Mouse (Mus musculus) spleen, adult 2 months (tissue): ENCODE measurements at regions not wholly inside any gene's neighbourhood (a gene's known extent, or its start where the extent isn't known, plus 50 kb on each side); places are given as distances from the start of the nearest gene placed in this dataset.

ENCODE experiments used
- CTCF ChIP-seq: fragments of 200-500 bp; IDR thresholded peaks from 2 replicates; pipeline ENCODE4 v1.5.1; 2011; ENCODE audit warnings: mild to moderate bottlenecking, inconsistent platforms; ENCODE audit not compliant: insufficient read depth, insufficient read length, insufficient replicate concordance; ENCODE audit errors: extremely low read depth
- POLR2A ChIP-seq: fragments of 200-500 bp; IDR thresholded peaks from 2 replicates; pipeline ENCODE4 v1.6.1; 2011; ENCODE audit warnings: low read depth, low read length, inconsistent platforms

- TF ChIP-seq POLR2A = no peak
- no peak for TF ChIP-seq CTCF
Observed at GRCm38 (mm10) chr15:67044806-67045205, 544.1 kb upstream of the Lrrc6 start.
